Mouse (Mus musculus) left cerebral cortex, adult 11 months (tissue): ENCODE measurements around the gene Meis1.

Source experiments
- DNase-seq: peaks from one replicate; pipeline ENCODE4 v3.0.0; 2022; ENCODE audit warnings: low spot score

Gene Meis1

GRCm38 (mm10) chr11:19018489-19019203, at the start of gene Meis1:
TSS of gene Meis1 (minus strand) at chr11:19018985.
- DNase-seq = peak; percentile 75

GRCm38 (mm10) chr11:19067334-19067733, 48.5 kb upstream of the Meis1 start:
- DNase-seq = no peak

GRCm38 (mm10) chr11:19049276-19049675, 30.5 kb upstream of the Meis1 start:
- no peak for DNase-seq

GRCm38 (mm10) chr11:19036595-19037166, 17.9 kb upstream of the Meis1 start:
- DNase-seq = no peak

GRCm38 (mm10) chr11:19026581-19027561, 8.1 kb upstream of the Meis1 start:
- DNase-seq = no peak

GRCm38 (mm10) chr11:19025976-19026520, 7.3 kb upstream of the Meis1 start:
- no peak for DNase-seq

GRCm38 (mm10) chr11:19024496-19025265, 5.9 kb upstream of the Meis1 start:
- no peak for DNase-seq

GRCm38 (mm10) chr11:19023356-19023755, 4.6 kb upstream of the Meis1 start:
- no peak for DNase-seq

- DNase-seq = no peak
These were observed 3.8 kb upstream of the Meis1 start for GRCm38 (mm10) chr11:19022576-19022975.

- DNase-seq = no peak
These were observed 2.3 kb upstream of the Meis1 start for GRCm38 (mm10) chr11:19020951-19021710.

- DNase-seq = peak; percentile 85
These were observed 1.6 kb upstream of the Meis1 start for GRCm38 (mm10) chr11:19020371-19020824.

- DNase-seq = no peak
These were observed 703 bp upstream of the Meis1 start for GRCm38 (mm10) chr11:19019204-19020171.

GRCm38 (mm10) chr11:19017719-19018413, 919 bp downstream of the Meis1 start:
- DNase-seq = no peak

- DNase-seq = no peak
These were observed 1.5 kb downstream of the Meis1 start for GRCm38 (mm10) chr11:19017262-19017661.

- DNase-seq = no peak
These were observed 2.1 kb downstream of the Meis1 start for GRCm38 (mm10) chr11:19016481-19017220.

GRCm38 (mm10) chr11:19015731-19016461, 2.9 kb downstream of the Meis1 start:
- DNase-seq = no peak

- no peak for DNase-seq
These were observed 3.4 kb downstream of the Meis1 start for GRCm38 (mm10) chr11:19015381-19015730.
